Mouse (Mus musculus): ENCODE results near the gene Zfp36. TPM values are rescaled to one million over a fixed set of nuclear protein-coding genes. Genes with fewer than 3 reads are reported as not detected.

Gene Zfp36
- polyA plus RNA-seq, 1 experiment from 2014 or later: 26.1 TPM

GRCm38 (mm10) chr7:28362441-28363060 lies 17.5 kb downstream of the Zfp36 start:
- peaks cover 31% of the 10 kb centered on the region for H3K36me3 ChIP-seq (ENCODE audit: control insufficient read depth, insufficient read depth, low read length)

GRCm38 (mm10) chr7:28361647-28362341 lies 18.3 kb downstream of the Zfp36 start:
- Histone ChIP-seq H3K9me3 (replicated peaks; ENCODE audit: control insufficient read depth, low read length) (no peaks in the 10 kb centered on the region), H3K4me2 (ENCODE audit: low read depth, low read length) (no peak overlapping the region), H3K4me1 (ENCODE audit: control insufficient read depth, insufficient read depth, low read length) (peaks cover 19% of the 10 kb centered on the region), H3K4me3 (replicated peaks; ENCODE audit: low read length) (no peak overlapping the region), H3K9ac (ENCODE audit: low read length) (no peak overlapping the region), H3K36me3 (ENCODE audit: control insufficient read depth, insufficient read depth, low read length) (peaks cover 31% of the 10 kb centered on the region), H3K27me3 (ENCODE audit: control insufficient read depth, insufficient read depth, low read length) (no peaks in the 10 kb centered on the region), H3K27ac (ENCODE audit: low read length) (no peak overlapping the region)
- ATAC-seq (ENCODE audit: insufficient read depth, low FRiP score): no peak
- WGBS: 95% methylated on average over 20 of the region's 20 CpGs

More at GRCm38 (mm10) chr7:28362441-28363060, 17.5 kb downstream of the Zfp36 start:
- peaks cover 12% of the 10 kb centered on the region for H3K4me1 ChIP-seq (ENCODE audit: control insufficient read depth, insufficient read depth, low read length)
- no peaks in the 10 kb centered on the region for H3K27me3 ChIP-seq (ENCODE audit: control insufficient read depth, insufficient read depth, low read length)
- no peak overlapping the region for H3K9ac ChIP-seq (ENCODE audit: low read length)
- no peak overlapping the region for H3K4me2 ChIP-seq (ENCODE audit: low read depth, low read length)
- no peak for ATAC-seq (ENCODE audit: insufficient read depth, low FRiP score)
- H3K9me3 ChIP-seq (replicated peaks; ENCODE audit: control insufficient read depth, low read length): no peaks in the 10 kb centered on the region
- WGBS: 81% methylated on average over 16 of the region's 16 CpGs
- H3K4me3 ChIP-seq (replicated peaks; ENCODE audit: low read length): no peak overlapping the region
- no peak overlapping the region for H3K27ac ChIP-seq (ENCODE audit: low read length)

GRCm38 (mm10) chr7:28360291-28360690 lies 19.8 kb downstream of the Zfp36 start:
- Histone ChIP-seq H3K27me3 (ENCODE audit: control insufficient read depth, insufficient read depth, low read length) (no peaks in the 10 kb centered on the region), H3K4me2 (ENCODE audit: low read depth, low read length) (no peak overlapping the region), H3K4me3 (replicated peaks; ENCODE audit: low read length) (no peak overlapping the region), H3K4me1 (ENCODE audit: control insufficient read depth, insufficient read depth, low read length) (peaks cover 21% of the 10 kb centered on the region), H3K27ac (ENCODE audit: low read length) (no peak overlapping the region), H3K9ac (ENCODE audit: low read length) (no peak overlapping the region), H3K9me3 (replicated peaks; ENCODE audit: control insufficient read depth, low read length) (no peaks in the 10 kb centered on the region), H3K36me3 (ENCODE audit: control insufficient read depth, insufficient read depth, low read length) (peaks cover 27% of the 10 kb centered on the region)
- no peak for ATAC-seq (ENCODE audit: insufficient read depth, low FRiP score)
- WGBS: 89% methylated on average over 6 of the region's 6 CpGs

GRCm38 (mm10) chr7:28359854-28360253 lies 20.2 kb downstream of the Zfp36 start:
- Histone ChIP-seq H3K4me1 (ENCODE audit: control insufficient read depth, insufficient read depth, low read length) (peaks cover 21% of the 10 kb centered on the region), H3K27me3 (ENCODE audit: control insufficient read depth, insufficient read depth, low read length) (no peaks in the 10 kb centered on the region), H3K9ac (ENCODE audit: low read length) (no peak overlapping the region), H3K27ac (ENCODE audit: low read length) (no peak overlapping the region), H3K4me3 (replicated peaks; ENCODE audit: low read length) (no peak overlapping the region), H3K9me3 (replicated peaks; ENCODE audit: control insufficient read depth, low read length) (no peaks in the 10 kb centered on the region), H3K4me2 (ENCODE audit: low read depth, low read length) (no peak overlapping the region), H3K36me3 (ENCODE audit: control insufficient read depth, insufficient read depth, low read length) (peaks cover 25% of the 10 kb centered on the region)
- 88% methylated on average over 10 of the region's 10 CpGs for WGBS
- no peak for ATAC-seq (ENCODE audit: insufficient read depth, low FRiP score)

GRCm38 (mm10) chr7:28358431-28358830 lies 21.6 kb downstream of the Zfp36 start:
- no peaks in the 10 kb centered on the region for H3K27me3 ChIP-seq (ENCODE audit: control insufficient read depth, insufficient read depth, low read length)

GRCm38 (mm10) chr7:28357984-28358383 lies 22.1 kb downstream of the Zfp36 start:
- ATAC-seq (ENCODE audit: insufficient read depth, low FRiP score): peak; percentile 25; the same call in 1 of the 2 replicates
- H3K27me3 ChIP-seq (ENCODE audit: control insufficient read depth, insufficient read depth, low read length): no peaks in the 10 kb centered on the region
- H3K4me2 ChIP-seq (ENCODE audit: low read depth, low read length): peak overlapping the region; percentile 27
- WGBS: 1% methylated on average over 5 of the region's 5 CpGs
- H3K36me3 ChIP-seq (ENCODE audit: control insufficient read depth, insufficient read depth, low read length): peaks cover 39% of the 10 kb centered on the region
- peak overlapping the region; percentile 71 for H3K27ac ChIP-seq (ENCODE audit: low read length)
- H3K4me1 ChIP-seq (ENCODE audit: control insufficient read depth, insufficient read depth, low read length): peaks cover 21% of the 10 kb centered on the region
- H3K9me3 ChIP-seq (replicated peaks; ENCODE audit: control insufficient read depth, low read length): no peaks in the 10 kb centered on the region
- H3K4me3 ChIP-seq (replicated peaks; ENCODE audit: low read length): no peak overlapping the region
- H3K9ac ChIP-seq (ENCODE audit: low read length): peak overlapping the region; percentile 43

More at GRCm38 (mm10) chr7:28358431-28358830, 21.6 kb downstream of the Zfp36 start:
- WGBS: 49% methylated on average over 7 of the region's 7 CpGs
- no peak for ATAC-seq (ENCODE audit: insufficient read depth, low FRiP score)
- Histone ChIP-seq H3K4me1 (ENCODE audit: control insufficient read depth, insufficient read depth, low read length) (peaks cover 21% of the 10 kb centered on the region), H3K9me3 (replicated peaks; ENCODE audit: control insufficient read depth, low read length) (no peaks in the 10 kb centered on the region), H3K36me3 (ENCODE audit: control insufficient read depth, insufficient read depth, low read length) (peaks cover 34% of the 10 kb centered on the region), H3K9ac (ENCODE audit: low read length) (no peak overlapping the region), H3K4me2 (ENCODE audit: low read depth, low read length) (no peak overlapping the region), H3K4me3 (replicated peaks; ENCODE audit: low read length) (no peak overlapping the region), H3K27ac (ENCODE audit: low read length) (peak overlapping the region; percentile 71)

GRCm38 (mm10) chr7:28356981-28357380 lies 23.1 kb downstream of the Zfp36 start:
- Histone ChIP-seq H3K4me3 (replicated peaks; ENCODE audit: low read length) (no peak overlapping the region), H3K4me1 (ENCODE audit: control insufficient read depth, insufficient read depth, low read length) (peaks cover 22% of the 10 kb centered on the region), H3K36me3 (ENCODE audit: control insufficient read depth, insufficient read depth, low read length) (peaks cover 37% of the 10 kb centered on the region), H3K27me3 (ENCODE audit: control insufficient read depth, insufficient read depth, low read length) (no peaks in the 10 kb centered on the region), H3K9me3 (replicated peaks; ENCODE audit: control insufficient read depth, low read length) (no peaks in the 10 kb centered on the region), H3K4me2 (ENCODE audit: low read depth, low read length) (0 out of 2 replicates have a peak overlapping the region, but pooled peaks have one; percentile 27), H3K27ac (ENCODE audit: low read length) (peak overlapping the region; percentile 71), H3K9ac (ENCODE audit: low read length) (peak overlapping the region; percentile 43; the same call in 1 of the 2 replicates)
- 10% methylated on average over 5 of the region's 5 CpGs for WGBS
- peak; percentile 59 for ATAC-seq (ENCODE audit: insufficient read depth, low FRiP score)

- no peak for ATAC-seq (ENCODE audit: insufficient read depth, low FRiP score)
- Histone ChIP-seq H3K27ac (ENCODE audit: low read length) (no peak overlapping the region), H3K9me3 (replicated peaks; ENCODE audit: control insufficient read depth, low read length) (no peaks in the 10 kb centered on the region), H3K27me3 (ENCODE audit: control insufficient read depth, insufficient read depth, low read length) (no peaks in the 10 kb centered on the region), H3K9ac (ENCODE audit: low read length) (no peak overlapping the region), H3K4me3 (replicated peaks; ENCODE audit: low read length) (no peak overlapping the region), H3K4me1 (ENCODE audit: control insufficient read depth, insufficient read depth, low read length) (peaks cover 28% of the 10 kb centered on the region), H3K4me2 (ENCODE audit: low read depth, low read length) (no peak overlapping the region), H3K36me3 (ENCODE audit: control insufficient read depth, insufficient read depth, low read length) (peaks cover 28% of the 10 kb centered on the region)
- WGBS: 83% methylated on average over 3 of the region's 3 CpGs
Observed at GRCm38 (mm10) chr7:28355221-28355620, 24.8 kb downstream of the Zfp36 start.

GRCm38 (mm10) chr7:28354596-28354995 lies 25.5 kb downstream of the Zfp36 start:
- 88% methylated on average over 3 of the region's 3 CpGs for WGBS
- ATAC-seq (ENCODE audit: insufficient read depth, low FRiP score): no peak

More at GRCm38 (mm10) chr7:28354596-28354995, 25.5 kb downstream of the Zfp36 start:
- Histone ChIP-seq H3K27ac (ENCODE audit: low read length) (no peak overlapping the region), H3K27me3 (ENCODE audit: control insufficient read depth, insufficient read depth, low read length) (no peaks in the 10 kb centered on the region), H3K36me3 (ENCODE audit: control insufficient read depth, insufficient read depth, low read length) (peaks cover 23% of the 10 kb centered on the region), H3K9me3 (replicated peaks; ENCODE audit: control insufficient read depth, low read length) (no peaks in the 10 kb centered on the region), H3K4me1 (ENCODE audit: control insufficient read depth, insufficient read depth, low read length) (peaks cover 28% of the 10 kb centered on the region), H3K4me3 (replicated peaks; ENCODE audit: low read length) (no peak overlapping the region), H3K4me2 (ENCODE audit: low read depth, low read length) (no peak overlapping the region), H3K9ac (ENCODE audit: low read length) (no peak overlapping the region)

Data from stomach, embryonic 16.5 days (tissue).